Mouse (Mus musculus) ovary, postnatal 36 days (tissue): Measurements from ENCODE around the gene Ints5.
"Not testable (repeated sequence)": the region's sequence is repeated elsewhere in the genome, so short reads cannot be mapped to it uniquely, and the experiment has no call there.

ENCODE experiments used
- DNase-seq: peaks from one replicate; pipeline ENCODE4 v3.0.0; 2022; ENCODE audit warnings: low spot score, mixed read lengths

The Ints5 gene

DNA sequence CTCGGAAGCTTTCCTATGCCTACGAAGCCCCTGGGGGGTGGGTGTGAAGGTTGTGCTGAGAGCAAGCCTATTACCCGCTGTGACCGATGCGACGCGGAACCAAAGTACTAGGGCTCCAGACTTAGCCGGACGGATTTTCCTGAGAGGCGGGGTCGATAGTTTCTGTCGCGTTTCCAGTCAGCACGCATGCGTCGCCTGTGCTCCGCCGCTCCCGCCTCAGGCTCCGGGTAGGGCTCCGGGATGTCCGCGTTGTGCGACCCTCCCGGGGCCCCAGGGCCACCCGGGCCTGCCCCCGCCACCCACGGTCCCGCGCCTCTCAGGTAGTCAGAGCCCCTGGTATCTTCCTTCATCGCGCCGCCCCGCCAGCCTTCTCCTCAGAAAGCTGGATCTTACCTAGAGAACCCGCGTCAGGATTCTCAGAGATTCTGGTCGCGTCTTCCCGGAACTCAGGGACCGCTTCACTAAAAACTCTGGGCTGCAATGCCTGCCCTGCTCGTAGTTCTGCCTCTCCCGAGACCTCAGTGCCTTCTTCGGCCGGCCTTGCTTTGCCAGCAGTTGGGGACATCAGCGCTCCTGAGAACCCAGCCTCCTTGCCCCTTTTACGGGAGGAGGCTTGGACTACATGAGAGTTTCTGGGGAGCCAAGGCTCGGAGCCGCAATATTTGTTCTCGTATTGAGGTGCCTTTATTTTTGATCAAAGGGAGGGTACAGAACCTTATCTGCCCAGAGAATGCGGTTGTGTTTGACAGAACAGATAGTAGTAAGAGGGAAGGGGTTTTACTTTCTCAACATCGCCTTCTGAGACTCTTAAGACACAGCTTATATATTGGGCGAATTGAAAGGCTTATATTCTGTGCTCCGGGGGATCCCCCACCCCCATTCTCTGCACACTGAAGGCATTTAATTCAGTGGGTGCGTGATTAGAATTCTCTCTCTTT, at the start of gene Ints5:
TSS of gene Ints5 (plus strand) at position 177 of the 938 bp plus-strand sequence.
- peak; percentile 82 for DNase-seq

- DNase-seq = peak; percentile 62
Measured at GRCm38 (mm10) chr19:8844371-8845129, 48.3 kb upstream of the Ints5 start.

DNA sequence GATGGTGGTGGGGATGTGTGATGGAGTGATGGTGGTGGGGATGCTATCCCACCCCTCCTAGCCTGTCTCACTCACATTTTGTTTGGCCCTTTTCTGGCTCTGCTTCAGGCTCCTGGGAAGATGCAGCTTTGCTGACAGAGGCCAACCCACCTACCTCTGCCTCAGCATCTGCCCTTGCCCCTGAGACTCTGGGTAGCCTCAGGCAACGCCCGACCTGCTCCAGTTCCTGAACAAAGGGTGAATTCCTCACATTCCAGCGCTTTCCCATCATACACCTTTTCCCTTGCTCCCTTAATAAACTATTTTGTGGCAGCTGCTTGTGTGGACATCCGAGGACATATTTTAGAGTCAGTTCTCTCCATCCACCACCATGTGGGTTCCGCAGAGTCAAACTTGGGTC, 44.4 kb upstream of the Ints5 start:
- DNase-seq = no peak

DNA sequence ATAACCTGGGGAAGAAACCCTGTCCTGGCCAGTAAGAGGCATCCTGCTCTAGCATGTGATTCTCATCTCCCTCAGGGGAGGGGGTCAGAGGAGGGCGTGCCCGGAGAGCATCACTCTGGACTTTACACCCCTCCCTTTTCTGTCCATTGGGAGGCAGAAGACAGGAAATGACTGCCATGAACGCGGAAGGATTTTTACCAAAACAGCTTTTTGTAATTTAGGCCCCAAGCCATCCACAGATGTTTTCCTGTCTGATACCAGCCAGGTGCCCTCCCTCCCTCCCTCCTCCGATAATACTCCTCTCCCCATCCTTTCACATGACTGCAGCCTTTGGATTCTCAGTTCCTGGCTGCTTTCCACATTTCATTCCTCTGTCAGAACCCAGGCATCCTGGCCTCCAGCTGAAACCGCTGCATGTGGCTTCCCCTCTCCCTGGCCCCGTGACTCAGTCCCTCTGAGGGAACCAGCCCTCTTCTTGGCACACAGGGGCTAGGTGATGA, 42.4 kb upstream of the Ints5 start, which contains the start of gene Lrrn4cl:
TSS of gene Lrrn4cl (plus strand) at position 367 of the 500 bp plus-strand sequence.
- no peak for DNase-seq

DNA sequence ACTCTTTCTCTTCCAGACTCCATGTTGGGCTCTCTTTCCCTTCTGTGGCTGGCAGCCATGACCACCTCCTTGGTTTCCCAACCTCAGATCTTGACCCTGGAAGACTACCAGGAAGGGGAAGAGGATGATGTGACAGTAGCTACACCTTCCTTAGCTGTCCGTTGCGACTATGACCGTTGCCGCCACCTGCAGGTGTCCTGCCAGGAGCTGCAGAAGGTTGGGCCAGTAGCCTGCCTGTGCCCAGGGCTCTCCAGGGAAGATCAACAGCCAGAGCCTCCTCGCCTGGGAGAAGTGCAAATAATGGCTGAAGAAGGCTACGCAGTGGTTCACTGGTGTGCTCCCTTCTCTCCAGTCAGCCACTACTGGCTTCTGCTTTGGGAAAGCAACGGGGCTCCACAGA, 41.2 kb upstream of the Ints5 start:
- no peak for DNase-seq

DNA sequence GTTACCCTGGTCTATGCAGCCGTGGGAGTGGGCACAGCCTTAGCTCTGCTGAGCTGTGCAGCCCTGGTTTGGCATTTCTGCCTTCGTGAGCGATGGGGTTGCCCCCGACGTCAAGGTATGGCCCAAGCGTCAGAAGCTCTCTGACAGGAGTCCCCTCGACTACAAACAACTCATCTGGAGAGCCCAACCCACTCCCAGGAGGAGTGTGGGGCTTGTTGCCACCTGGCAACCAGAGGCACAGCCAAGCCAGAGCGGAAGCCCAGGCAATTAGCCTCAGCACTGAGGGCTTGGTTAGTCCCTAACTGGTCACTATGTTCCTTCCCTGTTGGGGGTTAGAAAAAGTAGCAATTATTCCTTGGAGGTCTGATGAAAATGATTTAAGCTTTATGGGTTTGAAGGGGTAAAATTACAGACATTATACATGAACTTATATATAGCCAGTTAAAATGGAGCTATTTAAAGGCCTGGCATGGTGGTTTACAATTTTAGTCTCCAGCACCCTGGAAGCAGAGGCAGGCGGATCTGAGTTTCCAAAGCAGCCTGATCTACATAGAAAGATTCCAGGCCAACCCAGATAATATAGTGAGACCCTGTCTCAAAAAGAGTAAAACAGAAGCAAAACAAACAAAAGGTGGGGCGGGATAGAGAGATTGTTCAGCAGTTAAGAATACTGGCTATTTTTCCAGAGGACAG, 40.4 kb upstream of the Ints5 start:
- DNase-seq = no peak

GRCm38 (mm10) chr19:8853117-8853516, 39.7 kb upstream of the Ints5 start:
- DNase-seq = no peak

GRCm38 (mm10) chr19:8857689-8858088, 35.1 kb upstream of the Ints5 start:
- no peak for DNase-seq

DNA sequence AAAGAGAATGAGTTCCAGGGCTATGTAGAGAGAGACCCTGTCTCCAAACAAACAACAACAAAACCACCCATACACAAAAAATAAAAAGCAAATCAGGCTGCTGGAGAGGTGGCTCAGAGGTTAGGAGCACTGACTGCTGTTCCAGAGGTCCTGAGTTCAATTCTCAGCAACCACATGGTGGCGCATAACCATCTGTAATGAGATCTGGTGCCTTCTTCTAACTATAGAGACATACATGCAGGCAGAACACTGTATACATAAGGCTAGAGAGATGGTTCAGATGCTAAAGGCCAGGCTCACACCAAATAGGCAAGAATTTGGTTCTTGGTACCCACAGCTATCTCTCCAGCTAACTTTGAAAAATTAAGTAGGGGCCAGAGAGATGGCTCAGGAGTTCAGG, 33.8 kb upstream of the Ints5 start:
- DNase-seq = no peak

DNA sequence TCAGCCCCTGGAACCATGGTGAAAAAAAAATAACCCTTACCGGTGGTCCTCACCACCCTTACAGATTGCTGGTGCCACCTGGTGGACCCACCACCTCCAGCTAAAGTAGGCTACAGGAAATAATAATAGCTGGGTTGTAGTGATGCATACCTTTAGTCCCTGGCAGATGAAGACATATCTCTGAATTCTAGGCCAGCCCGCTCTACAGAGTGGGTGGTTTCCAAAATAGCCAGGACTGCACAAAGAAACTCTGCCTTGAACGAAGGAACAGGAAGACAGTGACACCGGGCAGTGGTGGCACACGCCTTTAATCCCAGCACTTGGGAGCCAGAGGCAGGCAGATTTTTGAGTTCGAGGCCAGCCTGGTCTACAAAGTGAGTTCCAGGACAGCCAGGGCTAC, 28.5 kb upstream of the Ints5 start:
- DNase-seq = no peak

GRCm38 (mm10) chr19:8870381-8870780, 22.4 kb upstream of the Ints5 start:
- not testable (repeated sequence) for DNase-seq

DNA sequence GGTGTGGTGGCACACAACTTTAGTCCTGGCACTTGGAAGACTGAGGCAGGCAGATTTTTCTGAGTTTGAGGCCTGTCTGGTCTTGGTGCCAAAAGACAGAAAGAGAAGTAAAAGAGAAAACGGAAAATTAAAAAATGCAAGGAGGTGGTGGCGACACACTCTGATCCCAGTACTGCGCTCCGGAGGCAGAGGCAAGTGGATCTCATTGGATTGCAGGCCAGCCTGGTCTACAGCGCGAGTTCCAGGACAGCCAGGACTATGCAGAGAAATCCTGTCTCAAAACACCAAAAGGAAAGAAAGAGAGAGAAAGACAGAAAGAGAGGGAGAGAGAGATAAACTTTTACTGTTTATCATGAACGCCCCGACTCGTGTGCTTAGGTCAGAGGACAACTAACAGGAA, 22.0 kb upstream of the Ints5 start:
- DNase-seq = no peak

DNA sequence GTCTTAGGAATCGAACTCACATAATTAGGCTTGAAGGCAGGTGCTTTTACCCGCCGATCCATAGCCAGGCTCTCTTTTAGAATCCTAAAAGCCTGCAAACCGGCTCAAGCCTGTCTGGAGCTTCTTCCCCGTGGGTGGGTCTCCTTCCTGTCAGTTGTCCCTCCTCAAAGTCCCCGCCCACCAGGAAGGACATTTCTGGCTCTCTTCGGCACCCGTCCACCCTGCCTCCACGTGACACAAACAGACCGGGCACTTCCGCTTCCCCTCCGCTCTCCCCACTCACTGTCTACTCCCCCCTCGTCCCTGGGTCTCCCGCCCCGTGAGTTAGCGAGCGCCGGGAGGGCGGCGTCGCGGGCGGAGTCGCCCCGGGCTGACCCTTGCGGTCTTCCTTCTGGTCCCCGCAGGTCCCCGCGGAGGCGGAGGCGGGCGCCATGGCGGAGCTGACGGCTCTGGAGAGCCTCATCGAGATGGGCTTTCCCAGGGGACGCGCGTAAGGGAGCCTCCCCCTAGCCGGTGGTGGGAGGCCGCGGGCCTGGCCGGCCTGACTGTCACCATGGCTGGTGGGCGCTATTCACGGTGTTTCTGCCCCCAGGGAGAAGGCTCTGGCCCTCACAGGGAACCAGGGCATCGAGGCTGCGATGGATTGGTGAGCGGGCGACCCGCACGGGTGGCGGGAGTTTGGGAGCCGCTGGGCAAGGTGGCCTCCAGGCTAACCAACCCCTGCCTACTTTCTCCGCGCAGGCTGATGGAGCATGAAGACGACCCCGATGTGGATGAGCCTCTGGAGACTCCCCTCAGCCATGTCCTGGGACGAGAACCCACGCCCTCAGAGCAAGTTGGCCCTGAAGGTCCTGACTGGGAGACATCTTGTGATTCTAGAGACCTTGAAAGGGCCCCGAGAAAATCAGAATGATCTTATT, 21.3 kb upstream of the Ints5 start, which contains the start of gene Ubxn1:
TSS of gene Ubxn1 (plus strand) at position 230 of the 920 bp plus-strand sequence.
- peak; percentile 95 for DNase-seq

DNA sequence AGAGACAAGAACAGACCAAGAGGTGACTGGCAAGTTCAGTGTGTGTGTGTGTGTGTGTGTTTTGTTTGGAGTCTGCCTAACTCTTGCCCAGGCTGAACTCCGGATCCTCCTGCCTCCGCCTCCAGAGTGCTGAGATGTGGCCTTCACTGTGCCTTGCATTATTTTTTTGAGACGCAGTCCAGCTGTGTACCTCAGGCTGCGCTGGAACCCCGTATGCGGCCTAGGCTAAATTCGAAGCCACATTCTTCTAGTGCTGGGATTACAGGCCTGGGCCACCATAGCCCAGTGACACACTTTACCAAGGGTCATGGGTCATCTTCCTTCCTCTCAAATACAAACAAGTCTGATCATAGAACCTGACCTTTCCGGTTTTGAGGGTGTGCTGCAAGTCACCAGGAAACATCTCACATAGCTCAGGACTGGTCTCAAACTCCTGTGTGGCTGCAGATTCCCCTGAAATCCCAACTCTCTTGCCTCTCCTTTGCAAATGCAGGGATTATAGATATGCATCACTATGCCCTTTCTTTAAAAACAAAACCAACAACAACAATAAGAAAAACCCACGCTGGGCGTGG, 20.5 kb upstream of the Ints5 start:
- DNase-seq = no peak

- no peak for DNase-seq
Measured at GRCm38 (mm10) chr19:8875031-8875430, 17.8 kb upstream of the Ints5 start.

DNA sequence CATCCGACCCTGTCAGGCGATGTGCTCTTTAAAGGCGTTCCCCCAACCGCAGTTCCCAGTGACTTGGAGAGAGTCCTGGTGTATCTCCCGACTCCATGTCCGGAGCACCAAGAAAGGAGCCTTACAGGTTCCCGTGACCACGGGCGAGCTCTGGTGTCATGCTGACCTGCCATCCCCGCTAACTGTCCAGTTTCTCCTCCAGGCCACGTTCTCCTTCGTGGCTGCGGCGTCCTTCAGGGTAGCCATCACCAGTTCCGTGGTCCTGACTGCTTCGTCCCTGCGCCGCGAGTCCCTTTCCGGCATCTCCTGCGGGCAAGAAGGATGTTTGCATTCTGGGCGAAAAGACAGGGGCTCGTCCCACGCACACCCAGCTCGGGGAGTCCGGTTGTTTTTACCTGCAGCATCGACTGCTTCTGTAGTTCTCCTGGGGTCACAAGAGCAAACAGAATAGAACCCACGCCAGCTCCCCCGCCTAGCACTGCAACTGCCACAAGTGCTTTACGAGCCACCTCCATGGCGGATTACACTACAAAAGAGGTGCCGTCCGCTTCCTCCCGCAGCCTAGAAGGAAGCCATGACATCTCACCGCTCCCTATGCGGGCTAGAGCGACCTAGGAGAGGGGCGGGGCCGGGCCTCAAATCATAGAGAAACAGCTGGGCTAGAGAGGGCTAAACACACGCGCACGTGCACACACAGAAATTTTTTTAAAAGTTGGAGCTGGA, 12.3 kb upstream of the Ints5 start, which contains the start of gene Uqcc3:
TSS of gene Uqcc3 (minus strand) at position 613 of the 723 bp plus-strand sequence.
- peak; percentile 88 for DNase-seq

DNA sequence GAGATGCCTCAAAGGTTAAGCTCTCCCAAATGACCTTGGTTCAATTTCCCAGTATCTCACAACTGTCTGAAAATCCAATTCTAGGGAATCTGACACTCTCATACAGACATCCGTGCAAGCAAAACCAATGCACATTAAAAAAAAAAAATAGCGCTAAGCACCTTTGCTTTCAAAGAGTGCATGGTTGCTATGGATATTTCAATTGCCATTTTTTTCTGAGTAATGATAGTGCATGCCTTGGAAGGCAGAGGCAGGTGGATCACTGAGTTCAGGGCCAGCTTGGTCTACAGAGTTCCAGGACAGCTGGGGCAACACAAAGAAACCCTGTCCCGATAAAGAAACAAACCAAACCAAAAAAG, 11.8 kb upstream of the Ints5 start:
- no peak for DNase-seq

GRCm38 (mm10) chr19:8883616-8884015, 9.2 kb upstream of the Ints5 start, which contains the start of the genes Lbhd1 and Gm49403:
TSS of gene Lbhd1 (plus strand) at chr19:8883732.
TSS of gene Gm49403 (plus strand) at chr19:8883930.
- DNase-seq = no peak

DNA sequence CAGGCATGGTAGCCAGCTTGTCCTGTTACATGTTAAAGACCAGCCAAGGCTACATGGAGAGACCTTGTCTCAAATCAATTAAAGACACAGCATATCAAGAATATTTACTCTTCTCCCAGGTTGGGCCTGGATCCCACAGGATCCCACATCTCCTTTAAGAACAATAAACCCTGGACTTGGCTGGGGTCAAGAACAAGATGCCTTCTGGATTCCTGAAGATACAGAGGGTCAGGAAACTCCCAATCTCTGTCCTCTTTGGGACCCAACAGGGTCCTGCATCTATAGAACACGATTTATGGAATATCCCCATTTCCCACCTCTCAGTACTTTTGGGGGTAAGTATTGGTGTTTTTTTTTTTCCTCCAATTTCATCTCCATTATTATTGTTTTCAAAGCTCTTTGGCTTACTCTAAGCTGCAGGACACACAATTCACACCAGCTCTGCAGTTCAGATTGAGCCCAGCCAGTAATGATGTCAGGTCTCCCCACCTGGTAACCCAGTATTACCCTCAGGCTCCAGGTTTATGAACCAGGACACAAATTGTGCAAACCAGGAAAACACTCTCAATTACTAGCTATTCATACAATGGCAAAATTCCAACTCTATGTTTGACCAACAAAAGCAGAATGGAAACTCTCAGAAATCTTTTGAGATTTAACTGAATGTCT, 5.8 kb upstream of the Ints5 start:
- DNase-seq = no peak
